ENCODE assay signal across 8 mouse cellular contexts in genomic region chr16:93915338-93915849, GRCm38 (mm10). TPM values are rescaled to one million over a fixed set of nuclear protein-coding genes. Genes with fewer than 3 reads are reported as not detected.
DNase-seq lines count a peak whose midpoint lies in the region; ATAC-seq and TF ChIP-seq lines count a peak whose summit lies in the region.
"Had no signal": no experiment of that assay in that cellular context is flagged by ENCODE, and none has a peak within 500 bp of the region (broad histone marks: within the 10 kb centered on the region; RNA-seq: fewer than 3 reads in every experiment).

No protein-coding gene starts in this region.

- H3K36me3 ChIP-seq in kidney, embryonic 16.5 days (ENCODE audit: insufficient read depth, low read length), result no peaks in the 10 kb centered on the region
- H3K36me3 ChIP-seq in kidney, postnatal 0 days (ENCODE audit: insufficient read depth, low read length), result no peaks in the 10 kb centered on the region
- no peaks in the 10 kb centered on the region for H3K36me3 ChIP-seq in spleen, adult 2 months (ENCODE audit: control insufficient read depth, insufficient read depth, low read length)
- no peaks in the 10 kb centered on the region for H3K36me3 ChIP-seq in forebrain, embryonic 10.5 days (replicated peaks)
- H3K36me3 ChIP-seq: limb, embryonic 13.5 days had no signal

- no peak overlapping the region for H3K4me2 ChIP-seq in kidney, embryonic 16.5 days (replicated peaks; ENCODE audit: low read depth, low read length)
- no peak overlapping the region for H3K4me2 ChIP-seq in kidney, postnatal 0 days (ENCODE audit: low read length)
- H3K4me2 ChIP-seq: limb, embryonic 13.5 days had no signal

- H3K27ac ChIP-seq in kidney, embryonic 16.5 days (ENCODE audit: low read length), result no peak overlapping the region
- H3K27ac ChIP-seq in kidney, postnatal 0 days, result no peak overlapping the region
- H3K27ac ChIP-seq in spleen, adult 2 months (ENCODE audit: insufficient read depth, low read length), result no peak overlapping the region
- no peak overlapping the region for H3K27ac ChIP-seq in forebrain, embryonic 10.5 days
- H3K27ac ChIP-seq: limb, embryonic 13.5 days had no signal

- no peaks in the 10 kb centered on the region for H3K27me3 ChIP-seq in kidney, embryonic 16.5 days (ENCODE audit: insufficient read depth, low read length)
- H3K27me3 ChIP-seq in kidney, postnatal 0 days (ENCODE audit: insufficient read depth, low read length), result no peaks in the 10 kb centered on the region
- no peaks in the 10 kb centered on the region for H3K27me3 ChIP-seq in spleen, adult 2 months (ENCODE audit: control insufficient read depth, insufficient read depth, low read length)
- H3K27me3 ChIP-seq in forebrain, embryonic 10.5 days (ENCODE audit: poor library complexity, severe bottlenecking), result no peaks in the 10 kb centered on the region
- H3K27me3 ChIP-seq: limb, embryonic 13.5 days had no signal

- peak; percentile 49 for DNase-seq in kidney, adult 11 months
- peak; percentile 66 to 73 for DNase-seq in B cell, adult 2 months
- DNase-seq in ES-CJ7 (ENCODE audit: low read depth, low spot score), result peak; percentile 75
- no peak for DNase-seq in kidney, postnatal 0 days (ENCODE audit: low spot score)
- peak; percentile 41 to 66 for DNase-seq in spleen, adult 2 months (ENCODE audit: low read depth in 1 of 2, low spot score in 2 of 2)
- DNase-seq in forebrain, embryonic 10.5 days (ENCODE audit: extremely low spot score, low spot score), result no peak

- no peak overlapping the region for H3K4me3 ChIP-seq in kidney, embryonic 16.5 days (ENCODE audit: low read length)
- no peak overlapping the region for H3K4me3 ChIP-seq in kidney, postnatal 0 days (replicated peaks; ENCODE audit: low read depth, low read length)
- H3K4me3 ChIP-seq in spleen, adult 2 months (ENCODE audit: extremely low read depth, insufficient read depth, insufficient read length), result no peak overlapping the region
- no peak overlapping the region for H3K4me3 ChIP-seq in forebrain, embryonic 10.5 days
- H3K4me3 ChIP-seq: limb, embryonic 13.5 days had no signal

- no peak for TF ChIP-seq POLR2A in spleen, adult 2 months (IDR thresholded peaks at IDR 0.05; ENCODE audit: low read depth, low read length)

- no peak for ATAC-seq in kidney, embryonic 16.5 days (ENCODE audit: low FRiP score, low TSS enrichment)
- ATAC-seq in kidney, postnatal 0 days (replicated peaks; ENCODE audit: low FRiP score, low read depth), result no peak

- TF ChIP-seq CTCF in kidney, postnatal 0 days (IDR thresholded peaks at IDR 0.05; ENCODE audit: low read depth), result peak; percentile 62
- peak; percentile 55; the same call in 1 of the 2 replicates for TF ChIP-seq CTCF in spleen, adult 2 months (IDR thresholded peaks at IDR 0.05; ENCODE audit: extremely low read depth, insufficient read depth, insufficient read length, insufficient replicate concordance)

- no peaks in the 10 kb centered on the region for H3K9me3 ChIP-seq in kidney, embryonic 16.5 days (ENCODE audit: low read length)
- H3K9me3 ChIP-seq in kidney, postnatal 0 days (replicated peaks; ENCODE audit: low read length), result no peaks in the 10 kb centered on the region
- no peaks in the 10 kb centered on the region for H3K9me3 ChIP-seq in forebrain, embryonic 10.5 days
- H3K9me3 ChIP-seq: limb, embryonic 13.5 days had no signal

- H3K9ac ChIP-seq in kidney, embryonic 16.5 days (replicated peaks; ENCODE audit: low read length), result no peak overlapping the region
- no peak overlapping the region for H3K9ac ChIP-seq in kidney, postnatal 0 days (ENCODE audit: low read depth, low read length)
- H3K9ac ChIP-seq: limb, embryonic 13.5 days had no signal

- peaks cover 27% of the 10 kb centered on the region for H3K4me1 ChIP-seq in kidney, embryonic 16.5 days (ENCODE audit: insufficient read depth, low read length)
- H3K4me1 ChIP-seq in kidney, postnatal 0 days (replicated peaks; ENCODE audit: insufficient read depth, low read length), result no peaks in the 10 kb centered on the region
- peaks cover 11% of the 10 kb centered on the region; the same call in 1 of the 2 replicates for H3K4me1 ChIP-seq in spleen, adult 2 months (ENCODE audit: control insufficient read depth, insufficient read depth, insufficient read length)
- peaks cover 12% of the 10 kb centered on the region for H3K4me1 ChIP-seq in forebrain, embryonic 10.5 days

- 37% methylated on average over 8 of the region's 10 CpGs for WGBS in kidney, embryonic 16.5 days
- 38% methylated on average over 7 of the region's 10 CpGs for WGBS in kidney, postnatal 0 days
- 34% methylated on average over 10 of the region's 10 CpGs for WGBS in spleen, adult 2 months
- WGBS in forebrain, embryonic 10.5 days, result 40% methylated on average over 9 of the region's 10 CpGs

RNA-seq across cellular contexts. Expression of gene Chaf1b, which starts 31.7 kb away (rescaled TPM):
- 70.3 and 72.1 TPM in 2 replicates for polyA plus RNA-seq in kidney, embryonic 16.5 days (2015; fragmentation: Nextera tagmentation; extraction: Ambion mirVana)
- polyA plus RNA-seq in kidney, postnatal 0 days (2015; fragmentation: Nextera tagmentation; extraction: Ambion mirVana), result 43.8 and 49.2 TPM in 2 replicates
- polyA plus RNA-seq in spleen, adult 2 months (2012; rRNA removed), result 4.9 and 5.7 TPM in 2 replicates
- polyA plus RNA-seq in forebrain, embryonic 10.5 days (2016; fragmentation: Nextera tagmentation; extraction: Ambion mirVana), result 154 and 157 TPM in 2 replicates

Comparison
In these comparisons a context has a peak if more than half of its experiments do, and no peak if none do; other contexts are left out.
1. DNase-seq: peak in kidney, adult 11 months (single experiment), B cell, adult 2 months (2 of 2), ES-CJ7 (single experiment) and spleen, adult 2 months (2 of 2); none in kidney, postnatal 0 days (single experiment) and forebrain, embryonic 10.5 days (single experiment).